Mouse (Mus musculus) kidney, postnatal 0 days (tissue): ENCODE data around the gene Prkar1b. TPM values are rescaled to one million over a fixed set of nuclear protein-coding genes. Genes with fewer than 3 reads are reported as not detected.

Source experiments
- ATAC-seq: fragments of 200-750 bp; cut with Nextera tagmentation; replicated peaks from 2 replicates; pipeline ENCODE4 v1.8.0; 2017; ENCODE audit warnings: low read depth, moderate number of reproducible peaks, moderate TSS enrichment, moderate library complexity; ENCODE audit not compliant: low FRiP score
- DNase-seq: peaks from one replicate; pipeline ENCODE4 v3.0.0-alpha.2; 2016; ENCODE audit warnings: low spot score
- H3K27ac ChIP-seq: fragments of 300-500 bp; sonication (generic); 2 replicates; pipeline ENCODE4 v1.5.1; 2014; ENCODE audit warnings: mild to moderate bottlenecking
- H3K27me3 ChIP-seq: fragments of 300-500 bp; sonication (generic); 2 replicates; pipeline ENCODE4 v1.6.1; 2014; ENCODE audit warnings: low read length, mixed read lengths; ENCODE audit not compliant: insufficient read depth
- H3K36me3 ChIP-seq: fragments of 300-500 bp; sonication (generic); 2 replicates; pipeline ENCODE4 v1.6.1; 2014; ENCODE audit warnings: low read length, mixed read lengths; ENCODE audit not compliant: insufficient read depth
- H3K4me1 ChIP-seq: fragments of 300-500 bp; sonication (generic); replicated peaks from 2 replicates; pipeline ENCODE4 v1.6.1; 2014; ENCODE audit warnings: antibody characterized with exemption, low read length, mixed read lengths; ENCODE audit not compliant: insufficient read depth
- H3K4me2 ChIP-seq: fragments of 300-500 bp; sonication (generic); 2 replicates; pipeline ENCODE4 v1.6.1; 2014; ENCODE audit warnings: mild to moderate bottlenecking, low read length, moderate library complexity, mixed read lengths
- H3K4me3 ChIP-seq: fragments of 300-500 bp; sonication (generic); replicated peaks from 2 replicates; pipeline ENCODE4 v1.5.1; 2014; ENCODE audit warnings: low read depth, low read length
- H3K9ac ChIP-seq: fragments of 300-500 bp; sonication (generic); 2 replicates; pipeline ENCODE4 v1.6.1; 2014; ENCODE audit warnings: low read depth, low read length
- H3K9me3 ChIP-seq: fragments of 300-500 bp; sonication (generic); replicated peaks from 2 replicates; pipeline ENCODE4 v1.6.1; 2016; ENCODE audit warnings: low read length, inconsistent platforms, mixed read lengths
- CTCF ChIP-seq: IDR thresholded peaks from 2 replicates; pipeline ENCODE4 v1.5.1; 2016; ENCODE audit warnings: antibody characterized with exemption, low read depth, mild to moderate bottlenecking, moderate library complexity
- WGBS: fragments of 180-500 bp; shearing (Covaris S2); extraction: QIAGEN DNeasy Blood & Tissue Kit; methylation state at CpG from one replicate; pipeline ENCODE4 v1.1.7; 2014; 5-methylcytosine and 5-hydroxymethylcytosine counted together
- polyA plus RNA-seq: library from polyadenylated mRNA; unstranded; fragments of >200 nt; fragmentation: Nextera tagmentation; extraction: Ambion mirVana; gene quantifications from 2 replicates; pipeline ENCODE4 v1.2.1, GENCODE M21; 2015

Gene Prkar1b
- polyA plus RNA-seq, 1 experiment from 2014 or later, result 19.3 TPM

GRCm38 (mm10) chr5:139183601-139184000 is 33.8 kb upstream of the Prkar1b start:
- WGBS, result 85% methylated on average over 9 of the region's 9 CpGs
- no peak overlapping the region for H3K4me3 ChIP-seq
- no peak overlapping the region for H3K9ac ChIP-seq
- H3K27me3 ChIP-seq, result no peaks in the 10 kb centered on the region
- ATAC-seq (no peak), DNase-seq (no peak)
- peaks cover 34% of the 10 kb centered on the region for H3K36me3 ChIP-seq
- TF ChIP-seq CTCF, result no peak
- no peak overlapping the region for H3K4me2 ChIP-seq
- no peak overlapping the region for H3K27ac ChIP-seq
- no peaks in the 10 kb centered on the region for H3K9me3 ChIP-seq
- no peaks in the 10 kb centered on the region for H3K4me1 ChIP-seq

GRCm38 (mm10) chr5:139183131-139183530 is 33.3 kb upstream of the Prkar1b start:
- no peak for DNase-seq
- H3K9me3 ChIP-seq, result no peaks in the 10 kb centered on the region
- no peak overlapping the region for H3K4me3 ChIP-seq
- H3K27me3 ChIP-seq, result no peaks in the 10 kb centered on the region
- no peak for ATAC-seq
- 92% methylated on average over 2 of the region's 2 CpGs for WGBS
- H3K4me1 ChIP-seq, result no peaks in the 10 kb centered on the region
- no peak for TF ChIP-seq CTCF
- no peak overlapping the region for H3K9ac ChIP-seq
- no peak overlapping the region for H3K4me2 ChIP-seq
- no peak overlapping the region for H3K27ac ChIP-seq
- peaks cover 34% of the 10 kb centered on the region for H3K36me3 ChIP-seq

- 0 out of 2 replicates have a peak, but pooled peaks have one; percentile 53 for ATAC-seq
- Histone ChIP-seq H3K9me3 (no peaks in the 10 kb centered on the region), H3K36me3 (peaks cover 25% of the 10 kb centered on the region; the same call in 1 of the 2 replicates), H3K9ac (no peak overlapping the region), H3K4me2 (no peak overlapping the region), H3K4me1 (peaks cover 10% of the 10 kb centered on the region; the same call in 1 of the 2 replicates), H3K4me3 (no peak overlapping the region), H3K27ac (no peak overlapping the region), H3K27me3 (no peaks in the 10 kb centered on the region)
- TF ChIP-seq CTCF, result peak; percentile 93
- peak; percentile 79 for DNase-seq
- WGBS, result 22% methylated on average over 11 of the region's 11 CpGs
Measured at GRCm38 (mm10) chr5:139178895-139179631, 29.3 kb upstream of the Prkar1b start.

DNA sequence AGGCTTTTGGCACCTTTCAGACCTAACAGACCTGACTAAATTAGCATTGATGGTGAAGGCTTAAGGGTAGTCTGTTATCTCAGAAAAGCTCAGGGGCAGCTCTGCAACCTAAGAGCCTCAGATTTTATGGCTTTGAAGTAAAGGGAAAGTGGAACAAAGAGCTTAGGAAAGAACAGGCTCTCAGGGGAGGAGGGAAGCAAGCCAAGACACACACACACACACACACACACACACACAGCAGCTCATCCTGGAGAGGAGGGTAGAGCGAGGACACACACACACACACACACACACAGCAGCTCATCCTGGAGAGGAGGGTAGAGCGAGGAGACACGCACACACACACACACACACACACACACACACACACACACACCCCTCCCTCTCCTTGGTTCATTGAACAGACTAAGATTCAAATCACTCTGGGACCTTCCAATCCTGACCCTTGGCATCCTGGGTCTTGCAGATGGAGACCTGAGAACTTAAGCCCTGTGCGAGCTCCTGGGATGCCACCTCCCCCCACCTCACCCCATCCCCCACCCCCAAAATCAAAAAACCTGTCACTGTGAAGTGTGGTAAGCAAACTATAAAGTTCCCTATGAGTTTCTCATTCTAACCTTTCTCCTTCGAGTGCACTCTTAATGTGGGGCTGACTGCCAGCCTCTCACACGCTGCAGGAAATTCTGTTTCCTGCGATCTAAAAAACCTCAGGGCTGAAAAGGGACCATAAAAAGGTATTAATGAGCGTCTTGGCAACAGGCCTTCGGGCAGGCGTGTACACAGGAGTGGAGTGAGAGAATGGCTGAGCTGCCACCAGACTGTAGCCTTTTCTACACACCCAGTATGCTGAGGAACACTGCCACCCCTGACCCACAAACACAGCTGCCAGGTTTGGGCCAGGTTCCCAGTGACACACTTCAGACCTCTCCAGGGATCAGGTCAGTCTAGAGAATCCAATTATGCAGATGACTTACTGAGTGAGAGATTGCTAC is 25.1 kb upstream of the Prkar1b start:
- Histone ChIP-seq H3K9me3 (no peaks in the 10 kb centered on the region), H3K27ac (peak overlapping the region; percentile 75), H3K9ac (peak overlapping the region; percentile 47; the same call in 1 of the 2 replicates), H3K36me3 (peaks cover 27% of the 10 kb centered on the region), H3K4me1 (peaks cover 14% of the 10 kb centered on the region; the same call in 1 of the 2 replicates), H3K4me3 (no peak overlapping the region), H3K27me3 (no peaks in the 10 kb centered on the region), H3K4me2 (no peak overlapping the region)
- peak; percentile 55 for ATAC-seq
- no peak for TF ChIP-seq CTCF
- WGBS, result 10% methylated on average over 10 of the region's 10 CpGs
- peak; percentile 73 for DNase-seq

DNA sequence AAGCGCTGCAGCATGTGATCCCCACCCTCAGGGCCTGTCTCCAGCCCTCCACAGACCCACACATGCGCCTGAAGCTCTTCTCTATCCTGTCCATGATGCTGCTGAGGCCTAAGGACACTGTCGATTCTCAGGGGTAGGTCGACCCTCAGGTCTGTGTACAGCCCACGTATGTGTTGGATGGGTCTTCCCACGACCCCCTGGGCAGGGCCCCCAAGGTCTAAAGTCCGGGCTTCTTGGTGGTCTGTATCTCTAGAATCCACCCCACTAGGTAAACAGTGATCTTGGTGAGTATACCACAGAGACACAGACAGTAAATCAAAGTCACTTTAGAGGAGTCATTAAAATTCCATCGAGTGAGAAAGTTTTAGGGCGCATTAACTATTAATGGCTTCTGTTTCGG is 24.3 kb upstream of the Prkar1b start:
- no peak for ATAC-seq
- 18% methylated on average over 10 of the region's 10 CpGs for WGBS
- peak overlapping the region; percentile 75 for H3K27ac ChIP-seq
- H3K36me3 ChIP-seq, result peaks cover 27% of the 10 kb centered on the region
- H3K4me2 ChIP-seq, result no peak overlapping the region
- TF ChIP-seq CTCF, result no peak
- H3K4me3 ChIP-seq, result no peak overlapping the region
- H3K9ac ChIP-seq, result peak overlapping the region; percentile 47; the same call in 1 of the 2 replicates
- H3K27me3 ChIP-seq, result no peaks in the 10 kb centered on the region
- no peaks in the 10 kb centered on the region for H3K9me3 ChIP-seq
- H3K4me1 ChIP-seq, result peaks cover 14% of the 10 kb centered on the region; the same call in 1 of the 2 replicates
- peak; percentile 70 for DNase-seq

- Histone ChIP-seq H3K36me3 (peaks cover 29% of the 10 kb centered on the region), H3K9ac (no peak overlapping the region), H3K9me3 (no peaks in the 10 kb centered on the region), H3K4me3 (no peak overlapping the region), H3K27me3 (no peaks in the 10 kb centered on the region), H3K4me1 (peaks cover 14% of the 10 kb centered on the region; the same call in 1 of the 2 replicates), H3K4me2 (no peak overlapping the region), H3K27ac (no peak overlapping the region)
- ATAC-seq (no peak), DNase-seq (no peak)
- 94% methylated on average over 4 of the region's 4 CpGs for WGBS
- TF ChIP-seq CTCF, result no peak
Measured at GRCm38 (mm10) chr5:139171929-139172328, 22.1 kb upstream of the Prkar1b start.
